Mouse (Mus musculus) midbrain, embryonic 14.5 days (tissue): ENCODE data around the gene Nptn. TPM values are rescaled to one million over a fixed set of nuclear protein-coding genes. Genes with fewer than 3 reads are reported as not detected.

Source experiments
- ATAC-seq: fragments of 200-750 bp; cut with Nextera tagmentation; 2 replicates; pipeline ENCODE4 v1.8.0; 2017; ENCODE audit warnings: moderate number of reproducible peaks, moderate library complexity; ENCODE audit not compliant: low FRiP score, low TSS enrichment
- DNase-seq: peaks from one replicate; pipeline ENCODE4 v3.0.0-alpha.2; 2015
- H3K27ac ChIP-seq: fragments of 300-500 bp; sonication (generic); replicated peaks from 2 replicates; pipeline ENCODE4 v1.5.1; 2014; ENCODE audit warnings: mild to moderate bottlenecking, low read depth, low read length, moderate library complexity
- H3K27me3 ChIP-seq: fragments of 300-500 bp; sonication (generic); 2 replicates; pipeline ENCODE4 v1.6.1; 2014; ENCODE audit warnings: low read length, control low read depth, mixed read lengths; ENCODE audit not compliant: control insufficient read depth, insufficient read depth
- H3K36me3 ChIP-seq: fragments of 300-500 bp; sonication (generic); 2 replicates; pipeline ENCODE4 v1.6.1; 2014; ENCODE audit warnings: low read length, control low read depth; ENCODE audit not compliant: control insufficient read depth, insufficient read depth
- H3K4me1 ChIP-seq: fragments of 300-500 bp; sonication (generic); 2 replicates; pipeline ENCODE4 v1.6.1; 2014; ENCODE audit warnings: mild to moderate bottlenecking, antibody characterized with exemption, low read length, control low read depth; ENCODE audit not compliant: control insufficient read depth, insufficient read depth
- H3K4me2 ChIP-seq: fragments of 300-500 bp; sonication (generic); 2 replicates; pipeline ENCODE4 v1.6.1; 2014; ENCODE audit warnings: mild to moderate bottlenecking, low read length, moderate library complexity
- H3K4me3 ChIP-seq: fragments of 300-500 bp; sonication (generic); replicated peaks from 2 replicates; pipeline ENCODE4 v1.5.1; 2014; ENCODE audit warnings: low read depth, low read length
- H3K9ac ChIP-seq: fragments of 300-500 bp; sonication (generic); replicated peaks from 2 replicates; pipeline ENCODE4 v1.6.1; 2014; ENCODE audit warnings: mild to moderate bottlenecking, low read length, moderate library complexity
- H3K9me3 ChIP-seq: fragments of 300-500 bp; sonication (generic); 2 replicates; pipeline ENCODE4 v1.6.1; 2016; ENCODE audit warnings: low read length, control low read depth, mixed read lengths; ENCODE audit not compliant: control insufficient read depth
- WGBS: fragments of 180-500 bp; shearing (Covaris S2); extraction: QIAGEN DNeasy Blood & Tissue Kit; methylation state at CpG from one replicate; pipeline ENCODE4 v1.1.7; 2014; 5-methylcytosine and 5-hydroxymethylcytosine counted together
- polyA plus RNA-seq: library from polyadenylated mRNA; unstranded; fragments of >200 nt; fragmentation: Nextera tagmentation; extraction: Ambion mirVana; gene quantifications from 2 replicates; pipeline ENCODE4 v1.2.1, GENCODE M21; 2014

The Nptn gene
- polyA plus RNA-seq, 1 experiment from 2014 or later = 179 TPM

DNA sequence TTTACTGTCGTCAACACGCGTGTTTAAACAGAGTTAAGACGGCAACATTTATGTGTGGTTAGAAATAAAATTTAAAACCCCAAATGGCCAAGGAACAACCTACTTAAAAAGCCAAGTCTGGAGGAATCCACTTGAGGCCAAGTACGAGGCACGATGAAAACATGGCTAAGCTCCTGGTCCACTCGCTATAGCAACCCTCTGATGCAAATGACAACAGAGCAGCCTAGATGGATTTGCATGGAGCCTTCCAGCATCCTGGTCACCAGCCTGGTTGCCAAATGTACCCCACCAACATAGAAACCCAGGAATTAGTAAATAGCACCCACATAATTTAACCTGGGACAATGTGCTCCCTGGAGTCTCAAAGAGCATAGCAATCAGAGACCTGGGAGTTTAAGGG is 121.7 kb downstream of the Nptn start:
- H3K4me3 ChIP-seq = no peak overlapping the region
- H3K9ac ChIP-seq = no peak overlapping the region
- no peaks in the 10 kb centered on the region for H3K9me3 ChIP-seq
- DNase-seq (no peak), ATAC-seq (no peak)
- H3K4me2 ChIP-seq = no peak overlapping the region
- 80% methylated on average over 7 of the region's 7 CpGs for WGBS
- no peaks in the 10 kb centered on the region for H3K36me3 ChIP-seq
- H3K27ac ChIP-seq = no peak overlapping the region
- no peaks in the 10 kb centered on the region for H3K4me1 ChIP-seq
- H3K27me3 ChIP-seq = no peaks in the 10 kb centered on the region

DNA sequence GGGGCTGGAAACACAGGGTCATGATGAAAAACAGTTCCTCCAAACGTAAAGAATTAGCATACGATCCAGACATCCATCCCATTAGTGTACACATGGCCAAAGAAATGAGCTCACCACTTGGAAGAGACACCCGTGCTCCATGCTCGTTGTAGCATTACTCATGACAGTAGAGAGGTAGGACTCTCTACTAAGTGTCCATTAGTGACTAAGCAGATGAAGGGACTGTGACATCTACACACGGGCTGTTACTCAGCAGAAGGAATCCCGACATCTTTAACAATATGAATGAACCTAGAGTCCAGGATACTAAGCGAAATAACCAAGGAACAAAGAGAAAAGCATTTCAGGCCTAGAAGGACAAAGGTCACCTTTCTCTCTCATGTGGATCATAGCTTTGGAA is 124.0 kb downstream of the Nptn start:
- Histone ChIP-seq H3K9me3 (no peaks in the 10 kb centered on the region), H3K36me3 (no peaks in the 10 kb centered on the region), H3K4me1 (no peaks in the 10 kb centered on the region), H3K27me3 (no peaks in the 10 kb centered on the region), H3K4me2 (no peak overlapping the region), H3K4me3 (no peak overlapping the region), H3K9ac (no peak overlapping the region), H3K27ac (no peak overlapping the region)
- no peak for DNase-seq
- 83% methylated on average over 7 of the region's 7 CpGs for WGBS
- ATAC-seq = no peak

Other genes starting within 250 kb of the Nptn start
- not detected in 2 replicates for gene Tbc1d21, start 211.8 kb upstream of the Nptn start, polyA plus RNA-seq
- gene Insyn1, start 93.6 kb upstream of the Nptn start, polyA plus RNA-seq = 10.5 and 21.2 TPM in 2 replicates
- 33.2 and 38.1 TPM in 2 replicates for gene Cd276, start 26.8 kb upstream of the Nptn start, polyA plus RNA-seq
- gene Rec114, start 161.7 kb downstream of the Nptn start, polyA plus RNA-seq = 1.1 and 1.7 TPM in 2 replicates
- gene Hcn4, start 241.2 kb downstream of the Nptn start, polyA plus RNA-seq = 4.9 and 6.9 TPM in 2 replicates